Mouse (Mus musculus) large intestine, adult 2 months (tissue): ENCODE measurements around the gene Gm13694. TPM values are rescaled to one million over a fixed set of nuclear protein-coding genes. Genes with fewer than 3 reads are reported as not detected.

ENCODE experiments used
- DNase-seq: peaks from one replicate; pipeline ENCODE4 v3.0.0-alpha.2; 2012; ENCODE audit warnings: low read depth, low spot score
- WGBS: fragments of 180-500 bp; shearing (Covaris S2); methylation state at CpG from one replicate; pipeline ENCODE4 v1.1.7; 2018; 5-methylcytosine and 5-hydroxymethylcytosine counted together
- polyA plus RNA-seq: library from polyadenylated mRNA; depleted of rRNA; stranded (reverse); fragments of >200 nt; gene quantifications from 2 replicates; pipeline ENCODE4 v1.2.3, GENCODE M21; 2012; rRNA removed

The Gm13694 gene
- polyA plus RNA-seq, 1 experiment: not detected

DNA sequence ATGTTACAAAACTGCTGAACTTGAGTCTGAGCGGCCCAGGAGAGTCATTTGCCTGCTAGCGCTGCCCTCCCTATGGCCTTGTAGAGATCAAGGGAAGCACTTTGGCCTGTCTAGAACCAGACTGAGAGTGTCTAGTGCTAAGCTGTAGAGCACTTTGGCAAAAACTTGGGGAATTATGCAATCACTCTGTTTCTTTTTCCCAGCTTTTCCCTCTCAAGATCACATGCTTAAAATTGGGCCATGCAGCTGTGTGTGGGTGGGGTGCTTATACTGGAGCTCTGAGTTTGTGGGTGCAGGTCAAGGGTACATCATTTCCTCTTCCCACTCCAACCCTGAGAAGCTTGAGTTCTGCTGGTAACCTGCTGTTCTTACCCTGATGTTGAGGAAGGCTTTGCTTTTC, 44.2 kb downstream of the Gm13694 start:
- no peak for DNase-seq
- 68% methylated on average over 2 of the region's 2 CpGs for WGBS

DNA sequence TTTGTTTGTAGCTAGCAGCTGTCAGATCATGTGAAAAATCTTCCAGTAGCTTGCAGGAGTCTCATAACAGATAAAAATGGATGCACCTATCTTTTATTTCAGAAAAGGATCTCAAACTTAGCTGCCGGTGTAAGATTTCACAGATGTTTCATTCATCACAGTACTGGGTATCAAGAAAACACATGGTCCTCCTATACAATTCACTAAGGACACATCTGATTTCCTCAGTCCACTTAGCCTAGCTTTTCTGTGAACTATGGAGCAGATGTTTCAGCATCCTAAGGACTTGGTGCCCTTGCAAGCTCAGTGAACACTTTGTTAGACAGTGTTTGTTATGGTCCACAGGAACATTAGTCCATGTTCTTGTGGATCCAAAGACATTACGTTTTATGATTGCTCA, 44.6 kb downstream of the Gm13694 start:
- no peak for DNase-seq
- WGBS: 77% methylated on average over 2 of the region's 2 CpGs

- DNase-seq: no peak
- WGBS: 67% methylated on average over 4 of the region's 4 CpGs
Measured at GRCm38 (mm10) chr2:84025217-84025616, 46.5 kb downstream of the Gm13694 start.

Other genes with a start within 250 kb of the Gm13694 start
- gene Fam171b, start 166.3 kb upstream of the Gm13694 start, polyA plus RNA-seq: 0.41 and 0.52 TPM in 2 replicates
- gene Zswim2, start 37.7 kb upstream of the Gm13694 start, polyA plus RNA-seq: not detected in 2 replicates
- gene Gm13698, start 23.2 kb upstream of the Gm13694 start, polyA plus RNA-seq: not detected in 2 replicates
- not detected in 2 replicates for gene Gm13693, start 17.4 kb upstream of the Gm13694 start, polyA plus RNA-seq
- gene Gm13695, start 11.6 kb upstream of the Gm13694 start, polyA plus RNA-seq: not detected in 2 replicates
- not detected in 2 replicates for gene Gm13696, start 5.8 kb upstream of the Gm13694 start, polyA plus RNA-seq
- gene Gm13697, start 5.8 kb downstream of the Gm13694 start, polyA plus RNA-seq: not detected in 2 replicates
- not detected in 2 replicates for gene Gm13691, start 11.6 kb downstream of the Gm13694 start, polyA plus RNA-seq